Mouse (Mus musculus) testis, postnatal 10 days (tissue): ENCODE data around the gene Shq1.

Source experiments
- DNase-seq: peaks from one replicate; pipeline ENCODE4 v3.0.0; 2021; ENCODE audit warnings: low spot score

Gene Shq1

GRCm38 (mm10) chr6:100668858-100669257, 2.1 kb downstream of the Shq1 start:
- peak; percentile 11 for DNase-seq

GRCm38 (mm10) chr6:100667644-100668043, 3.3 kb downstream of the Shq1 start:
- DNase-seq = peak; percentile 20

- DNase-seq = peak; percentile 14
These were observed 8.7 kb downstream of the Shq1 start for GRCm38 (mm10) chr6:100662224-100662623.

GRCm38 (mm10) chr6:100660395-100660794, 10.6 kb downstream of the Shq1 start:
- DNase-seq = peak; percentile 41

- no peak for DNase-seq
These were observed 18.4 kb downstream of the Shq1 start for GRCm38 (mm10) chr6:100652535-100652934.

GRCm38 (mm10) chr6:100647196-100647595, 23.8 kb downstream of the Shq1 start:
- no peak for DNase-seq

GRCm38 (mm10) chr6:100645469-100646201, 25.3 kb downstream of the Shq1 start:
- peak; percentile 58 for DNase-seq

- no peak for DNase-seq
These were observed 26.3 kb downstream of the Shq1 start for GRCm38 (mm10) chr6:100644631-100645030.

- DNase-seq = no peak
These were observed 28.2 kb downstream of the Shq1 start for GRCm38 (mm10) chr6:100642786-100643185.

- no peak for DNase-seq
These were observed 30.4 kb downstream of the Shq1 start for GRCm38 (mm10) chr6:100640591-100640990.

- DNase-seq = no peak
These were observed 41.9 kb downstream of the Shq1 start for GRCm38 (mm10) chr6:100629086-100629485.

GRCm38 (mm10) chr6:100628223-100628622, 42.7 kb downstream of the Shq1 start:
- DNase-seq = no peak

GRCm38 (mm10) chr6:100623922-100624321, 47.0 kb downstream of the Shq1 start:
- DNase-seq = no peak

- no peak for DNase-seq
These were observed 48.0 kb downstream of the Shq1 start for GRCm38 (mm10) chr6:100622861-100623507.

- DNase-seq = no peak
These were observed 50.5 kb downstream of the Shq1 start for GRCm38 (mm10) chr6:100620411-100620810.

GRCm38 (mm10) chr6:100619309-100619708, 51.6 kb downstream of the Shq1 start:
- DNase-seq = no peak

- no peak for DNase-seq
These were observed 54.8 kb downstream of the Shq1 start for GRCm38 (mm10) chr6:100616133-100616532.

GRCm38 (mm10) chr6:100613593-100614267, 57.2 kb downstream of the Shq1 start:
- DNase-seq = no peak

- no peak for DNase-seq
These were observed 59.9 kb downstream of the Shq1 start for GRCm38 (mm10) chr6:100610897-100611575.

- DNase-seq = no peak
These were observed 60.8 kb downstream of the Shq1 start for GRCm38 (mm10) chr6:100610182-100610581.

- DNase-seq = no peak
These were observed 61.7 kb downstream of the Shq1 start for GRCm38 (mm10) chr6:100609256-100609655.

- DNase-seq = no peak
These were observed 62.5 kb downstream of the Shq1 start for GRCm38 (mm10) chr6:100608429-100608828.
